ENCODE assay signal across 18 mouse cellular contexts in genomic region chr1:116184471-116184870, GRCm38 (mm10).
DNase-seq lines count a peak whose midpoint lies in the region; ATAC-seq lines count a peak whose summit lies in the region.
"Had no signal": no experiment of that assay in that cellular context is flagged by ENCODE, and none has a peak within 500 bp of the region (broad histone marks: within the 10 kb centered on the region; RNA-seq: fewer than 3 reads in every experiment).

No protein-coding gene starts in this region.

- H3K9ac ChIP-seq in kidney, embryonic 14.5 days (ENCODE audit: low read depth, low read length) = no peak overlapping the region
- H3K9ac ChIP-seq: embryonic facial prominence, embryonic 12.5 days; forebrain, embryonic 15.5 days; heart, embryonic 15.5 days; hindbrain, embryonic 14.5 days had no signal

- no peak overlapping the region for H3K27ac ChIP-seq in kidney, embryonic 14.5 days (ENCODE audit: low read depth, low read length)
- H3K27ac ChIP-seq: embryonic facial prominence, embryonic 12.5 days; forebrain, embryonic 15.5 days; heart, embryonic 10.5 days; heart, embryonic 15.5 days; hindbrain, embryonic 10.5 days; hindbrain, embryonic 14.5 days had no signal

- H3K9me3 ChIP-seq in kidney, embryonic 14.5 days (ENCODE audit: control insufficient read depth, low read length) = no peaks in the 10 kb centered on the region
- H3K9me3 ChIP-seq: embryonic facial prominence, embryonic 12.5 days; forebrain, embryonic 15.5 days; heart, embryonic 10.5 days; heart, embryonic 15.5 days; hindbrain, embryonic 10.5 days had no signal

- H3K36me3 ChIP-seq in kidney, embryonic 14.5 days (ENCODE audit: control insufficient read depth, insufficient read depth, low read length) = no peaks in the 10 kb centered on the region
- H3K36me3 ChIP-seq: embryonic facial prominence, embryonic 12.5 days; forebrain, embryonic 15.5 days; heart, embryonic 10.5 days; heart, embryonic 15.5 days; hindbrain, embryonic 10.5 days had no signal

- no peaks in the 10 kb centered on the region for H3K4me1 ChIP-seq in kidney, embryonic 14.5 days (ENCODE audit: control insufficient read depth, insufficient read depth, low read length)
- H3K4me1 ChIP-seq: embryonic facial prominence, embryonic 12.5 days; forebrain, embryonic 15.5 days; heart, embryonic 10.5 days; heart, embryonic 15.5 days; hindbrain, embryonic 10.5 days had no signal

- no peak overlapping the region for H3K4me3 ChIP-seq in kidney, embryonic 14.5 days (ENCODE audit: low read length)
- H3K4me3 ChIP-seq: embryonic facial prominence, embryonic 12.5 days; forebrain, embryonic 15.5 days; heart, embryonic 10.5 days; heart, embryonic 15.5 days; hindbrain, embryonic 10.5 days had no signal

- no peak for ATAC-seq in kidney, embryonic 14.5 days (ENCODE audit: low FRiP score, low TSS enrichment)
- ATAC-seq: forebrain, embryonic 15.5 days had no signal

- no peaks in the 10 kb centered on the region for H3K27me3 ChIP-seq in kidney, embryonic 14.5 days (ENCODE audit: control insufficient read depth, insufficient read depth, low read length)
- H3K27me3 ChIP-seq: embryonic facial prominence, embryonic 12.5 days; forebrain, embryonic 15.5 days; heart, embryonic 15.5 days had no signal

- H3K4me2 ChIP-seq in kidney, embryonic 14.5 days (replicated peaks; ENCODE audit: low read depth, low read length) = no peak overlapping the region
- H3K4me2 ChIP-seq: embryonic facial prominence, embryonic 12.5 days; forebrain, embryonic 15.5 days; heart, embryonic 15.5 days; hindbrain, embryonic 14.5 days had no signal

- WGBS in kidney, embryonic 14.5 days = 78% methylated on average over 2 of the region's 2 CpGs

- DNase-seq in cerebellum, adult 9-11 months = peak; percentile 6
- DNase-seq in cerebellum, postnatal 36 days = no peak
- peak; percentile 58 to 74 for DNase-seq in kidney, adult 8-10 months
- peak; percentile 3 for DNase-seq in kidney, postnatal 10 days
- no peak for DNase-seq in gastrocnemius, postnatal 4 days (ENCODE audit: low spot score in 2 of 2)
- DNase-seq in layer of hippocampus, adult 11-12 months (ENCODE audit: low spot score) = no peak
- DNase-seq: adrenal gland, postnatal 10 days; cerebellum, adult 11-12 months; cerebellum, postnatal 10 days; gastrocnemius, postnatal 36 days; heart, adult 18-20 months had no signal

Comparison
In these comparisons a context has a peak if more than half of its experiments do, and no peak if none do; other contexts are left out.
1. DNase-seq: peak in cerebellum, adult 9-11 months (single experiment), kidney, adult 8-10 months (2 of 2) and kidney, postnatal 10 days (single experiment); none in cerebellum, postnatal 36 days (0 of 2), gastrocnemius, postnatal 4 days (0 of 2) and layer of hippocampus, adult 11-12 months (single experiment).